Mouse (Mus musculus) erythroblast, embryonic 14.5 days (primary cell): ENCODE measurements around the gene Ier2. TPM values are rescaled to one million over a fixed set of nuclear protein-coding genes. Genes with fewer than 3 reads are reported as not detected.
"Not testable (repeated sequence)": the region's sequence is repeated elsewhere in the genome, so short reads cannot be mapped to it uniquely, and the experiment has no call there.

Experiments
- H3K27me3 ChIP-seq: 2 replicates; pipeline ENCODE4 v1.6.1; 2012; ENCODE audit warnings: inconsistent platforms; ENCODE audit not compliant: control insufficient read depth
- H3K36me3 ChIP-seq: 2 replicates; pipeline ENCODE4 v1.6.1; 2012; ENCODE audit warnings: mild to moderate bottlenecking, inconsistent platforms; ENCODE audit not compliant: control insufficient read depth
- H3K4me1 ChIP-seq: 2 replicates; pipeline ENCODE4 v1.6.1; 2012; ENCODE audit warnings: inconsistent platforms; ENCODE audit not compliant: control insufficient read depth
- H3K4me3 ChIP-seq: replicated peaks from 2 replicates; pipeline ENCODE3; 2012; ENCODE audit warnings: moderate library complexity, mild to moderate bottlenecking, inconsistent platforms
- H3K9me3 ChIP-seq: 2 replicates; pipeline ENCODE4 v1.6.1; 2012; ENCODE audit warnings: low read length, inconsistent platforms, mixed read lengths; ENCODE audit not compliant: control insufficient read depth
- GATA1 ChIP-seq: IDR thresholded peaks from 2 replicates; pipeline ENCODE4 v1.6.1; 2012; ENCODE audit warnings: low read length, inconsistent platforms, mixed read lengths
- TAL1 ChIP-seq: IDR thresholded peaks from 3 replicates; pipeline ENCODE4 v1.6.1; 2012; ENCODE audit warnings: low read length, inconsistent platforms, mixed read lengths
- polyA plus RNA-seq: library from polyadenylated mRNA; stranded (reverse); fragments of >175 nt; gene quantifications from 2 replicates; pipeline ENCODE4 v1.2.3, GENCODE M21; 2012

Gene Ier2
- polyA plus RNA-seq, 1 experiment, result 17.2 TPM

- Histone ChIP-seq H3K4me3 (peak overlapping the region; percentile 82), H3K4me1 (peaks cover 29% of the 10 kb centered on the region), H3K36me3 (no peaks in the 10 kb centered on the region), H3K27me3 (peaks cover 28% of the 10 kb centered on the region), H3K9me3 (no peaks in the 10 kb centered on the region)
- TF ChIP-seq TAL1 (no peak), GATA1 (no peak)
These were observed 24.6 kb downstream of the Ier2 start for GRCm38 (mm10) chr8:84637946-84638554.

DNA sequence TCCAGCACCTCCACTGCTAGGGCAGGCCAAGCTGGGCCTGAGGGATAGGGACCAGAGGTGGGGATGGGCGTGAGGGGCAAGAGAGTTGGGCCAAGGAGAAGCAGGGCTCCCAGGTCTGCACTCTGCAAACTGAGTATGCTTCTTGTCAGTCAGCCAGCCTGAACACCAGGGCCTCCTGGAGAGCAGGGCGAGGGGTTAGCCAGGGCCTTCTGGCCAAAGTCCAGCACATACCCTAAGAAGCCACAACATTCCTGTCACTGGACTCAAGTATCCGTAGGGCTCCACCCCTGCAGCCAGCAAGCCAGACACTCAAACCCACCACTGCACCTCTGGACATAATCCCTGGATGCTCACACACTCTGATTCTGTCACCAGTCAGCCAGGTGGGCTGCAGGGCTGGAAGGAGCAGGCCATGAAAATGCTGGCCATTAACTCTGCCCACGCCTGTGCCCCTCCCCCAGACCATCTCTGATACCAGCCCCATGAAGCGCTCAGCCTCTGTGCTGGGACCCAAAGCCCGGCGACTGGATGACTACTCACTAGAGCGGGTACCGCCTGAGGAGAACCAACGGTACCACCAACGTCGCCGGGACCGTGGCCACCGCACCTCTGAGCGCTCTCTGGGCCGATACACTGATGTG is 26.5 kb downstream of the Ier2 start:
- peaks cover 16% of the 10 kb centered on the region for H3K4me1 ChIP-seq
- TF ChIP-seq GATA1 (no peak), TAL1 (no peak)
- H3K4me3 ChIP-seq, result no peak overlapping the region
- no peaks in the 10 kb centered on the region for H3K36me3 ChIP-seq
- H3K9me3 ChIP-seq, result no peaks in the 10 kb centered on the region
- peaks cover 28% of the 10 kb centered on the region for H3K27me3 ChIP-seq

- H3K9me3 ChIP-seq, result no peaks in the 10 kb centered on the region
- no peak for TF ChIP-seq TAL1
- no peak for TF ChIP-seq GATA1
- peaks cover 28% of the 10 kb centered on the region for H3K27me3 ChIP-seq
- H3K36me3 ChIP-seq, result no peaks in the 10 kb centered on the region
- no peak overlapping the region for H3K4me3 ChIP-seq
- H3K4me1 ChIP-seq, result peaks cover 11% of the 10 kb centered on the region
These were observed 27.1 kb downstream of the Ier2 start for GRCm38 (mm10) chr8:84635397-84636050.

- no peaks in the 10 kb centered on the region for H3K36me3 ChIP-seq
- H3K9me3 ChIP-seq, result no peaks in the 10 kb centered on the region
- no peak overlapping the region for H3K4me3 ChIP-seq
- H3K4me1 ChIP-seq, result peaks cover 8% of the 10 kb centered on the region
- TF ChIP-seq TAL1 (no peak), GATA1 (no peak)
- H3K27me3 ChIP-seq, result peaks cover 28% of the 10 kb centered on the region
These were observed 27.8 kb downstream of the Ier2 start for GRCm38 (mm10) chr8:84634849-84635304.

DNA sequence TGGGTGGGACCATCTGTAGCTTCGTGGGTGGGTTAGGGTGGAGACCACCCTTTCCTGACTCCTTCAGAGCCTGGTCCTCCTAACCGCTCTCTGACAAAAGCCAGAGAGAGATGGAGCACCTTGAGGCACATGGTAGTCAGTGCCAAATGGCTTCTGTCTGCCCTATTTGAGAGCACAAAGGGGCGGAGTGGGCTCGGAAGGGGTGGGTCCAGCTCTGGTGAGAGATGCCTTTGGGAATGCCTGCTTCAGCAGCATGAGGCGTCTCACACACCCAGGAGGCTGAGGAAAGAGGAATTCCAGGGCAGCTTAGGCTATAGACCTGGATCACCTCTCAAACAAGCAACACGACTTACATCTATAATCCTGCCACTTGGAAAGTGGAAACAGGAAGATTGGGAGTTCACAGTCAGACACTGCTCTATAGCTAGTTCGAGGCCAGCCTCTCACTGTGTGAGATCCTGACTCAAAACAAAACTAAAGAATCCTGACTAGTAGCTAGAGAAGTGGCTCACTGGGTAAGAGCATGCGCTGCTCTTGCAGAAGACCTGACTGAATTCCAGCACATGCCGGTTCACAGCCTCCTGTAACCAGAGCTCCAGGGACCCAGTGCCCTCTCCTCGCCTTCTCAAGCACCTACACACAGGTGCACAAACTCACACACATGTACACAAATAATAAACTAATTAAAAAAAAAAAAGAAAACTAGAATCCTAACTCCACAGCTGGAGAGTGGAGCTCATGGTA is 28.6 kb downstream of the Ier2 start:
- Histone ChIP-seq H3K27me3 (peaks cover 28% of the 10 kb centered on the region), H3K36me3 (no peaks in the 10 kb centered on the region), H3K4me1 (peaks cover 11% of the 10 kb centered on the region), H3K9me3 (no peaks in the 10 kb centered on the region), H3K4me3 (no peak overlapping the region)
- TF ChIP-seq TAL1 (no peak), GATA1 (no peak)

DNA sequence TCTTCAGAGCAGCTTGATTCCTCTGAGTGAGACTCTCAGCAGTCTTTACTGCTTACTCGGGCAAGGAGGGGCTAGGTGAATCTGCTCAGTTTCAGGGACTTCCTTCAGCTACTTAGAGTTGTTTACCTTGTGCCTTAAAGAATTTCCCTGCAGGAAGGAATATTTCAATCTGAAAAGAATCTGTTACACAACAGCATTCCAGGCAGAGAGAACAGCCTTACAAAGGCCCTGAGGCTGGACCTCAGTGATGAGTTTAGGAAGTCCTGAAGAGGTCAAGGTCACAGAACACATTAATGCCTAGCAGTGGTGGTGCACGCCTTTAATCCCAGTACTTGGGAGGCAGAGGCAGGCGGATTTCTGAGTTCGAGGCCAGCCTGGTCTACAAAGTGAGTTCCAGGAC is 30.8 kb downstream of the Ier2 start:
- Histone ChIP-seq H3K27me3 (peaks cover 9% of the 10 kb centered on the region), H3K9me3 (no peaks in the 10 kb centered on the region), H3K36me3 (no peaks in the 10 kb centered on the region), H3K4me3 (no peak overlapping the region), H3K4me1 (peaks cover 5% of the 10 kb centered on the region)
- TF ChIP-seq TAL1 (no peak), GATA1 (no peak)

DNA sequence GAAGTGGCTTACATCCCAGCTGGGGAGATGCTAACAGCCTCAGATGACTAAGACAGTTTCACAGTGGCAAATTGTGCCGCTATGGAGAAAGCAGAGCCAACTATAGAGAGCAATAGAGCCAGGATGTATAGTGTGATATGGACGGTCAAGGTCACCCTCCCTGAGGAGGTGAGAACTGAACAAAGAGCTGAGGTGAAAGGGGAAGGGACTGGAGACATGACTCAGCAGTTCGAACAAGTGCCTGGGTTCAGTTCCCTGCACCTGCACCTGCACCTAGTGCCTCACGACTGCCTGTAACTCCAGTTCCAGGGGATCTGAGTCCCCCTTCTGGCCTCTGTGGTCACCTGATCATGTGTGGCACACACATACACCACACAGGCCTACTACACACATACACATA is 32.5 kb downstream of the Ier2 start:
- no peak for TF ChIP-seq GATA1
- no peak for TF ChIP-seq TAL1
- peaks cover 6% of the 10 kb centered on the region for H3K4me1 ChIP-seq
- no peaks in the 10 kb centered on the region for H3K9me3 ChIP-seq
- no peaks in the 10 kb centered on the region; the same call in 1 of the 2 replicates for H3K27me3 ChIP-seq
- no peak overlapping the region for H3K4me3 ChIP-seq
- H3K36me3 ChIP-seq, result no peaks in the 10 kb centered on the region

DNA sequence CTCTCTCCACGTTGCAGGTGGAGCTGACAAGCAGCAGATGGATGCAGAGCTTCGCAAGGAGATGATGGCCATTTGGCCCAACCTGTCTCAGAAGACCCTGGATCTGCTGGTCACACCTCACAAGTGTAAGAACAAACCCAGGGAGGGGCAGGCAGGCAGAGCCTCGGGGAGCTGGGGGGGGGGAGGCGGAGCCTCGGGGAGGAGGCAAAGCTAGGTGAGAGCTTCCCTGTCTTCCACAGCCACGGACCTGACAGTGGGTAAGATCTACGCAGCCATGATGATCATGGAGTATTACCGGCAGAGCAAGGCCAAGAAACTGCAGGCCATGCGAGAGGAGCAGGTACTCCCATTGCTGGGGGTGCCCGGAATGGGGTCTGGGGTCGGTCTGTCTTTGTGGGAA is 33.1 kb downstream of the Ier2 start:
- Histone ChIP-seq H3K36me3 (no peaks in the 10 kb centered on the region), H3K9me3 (no peaks in the 10 kb centered on the region), H3K27me3 (no peaks in the 10 kb centered on the region; the same call in 1 of the 2 replicates), H3K4me3 (no peak overlapping the region), H3K4me1 (peaks cover 10% of the 10 kb centered on the region)
- TF ChIP-seq TAL1 (no peak), GATA1 (no peak)

- H3K36me3 ChIP-seq, H3K4me3 ChIP-seq, H3K9me3 ChIP-seq: not testable (repeated sequence)
- peaks cover 17% of the 10 kb centered on the region for H3K27me3 ChIP-seq
- H3K4me1 ChIP-seq, result peaks cover 27% of the 10 kb centered on the region
These were observed 39.2 kb downstream of the Ier2 start for GRCm38 (mm10) chr8:84623425-84623824.
